Mouse (Mus musculus) CH12.LX (cell line): ENCODE data around the gene Cdc14b. TPM values are rescaled to one million over a fixed set of nuclear protein-coding genes. Genes with fewer than 3 reads are reported as not detected.

Experiments
- DNase-seq: peaks from one replicate; pipeline ENCODE4 v3.0.0-alpha.2; 2013; ENCODE audit errors: extremely low read depth
- H3K27ac ChIP-seq: 2 replicates; pipeline ENCODE4 v1.5.1; 2012; ENCODE audit warnings: low read depth, mild to moderate bottlenecking, control low read depth, moderate library complexity; ENCODE audit not compliant: insufficient read depth
- H3K27me3 ChIP-seq: replicated peaks from 2 replicates; pipeline ENCODE3; 2012; ENCODE audit warnings: inconsistent platforms
- H3K36me3 ChIP-seq, 2 experiments: replicated peaks in 1 of 2; 2 replicates each; pipeline versions ENCODE3 to v1.6.1; 2012; ENCODE audit warnings: inconsistent platforms in 1 of 2, low read length in 1 of 2, mild to moderate bottlenecking in 1 of 2, mixed read lengths in 1 of 2, moderate library complexity in 1 of 2; ENCODE audit not compliant: control insufficient read depth in 1 of 2, insufficient read depth in 1 of 2
- H3K4me1 ChIP-seq, 2 experiments: 2 replicates each; pipeline ENCODE4 v1.6.1; 2012; ENCODE audit warnings: inconsistent platforms in 1 of 2, moderate library complexity in 1 of 2; ENCODE audit not compliant: insufficient read depth in 2 of 2, control insufficient read depth in 1 of 2
- H3K4me2 ChIP-seq: 2 replicates; pipeline ENCODE4 v1.6.1; 2012; ENCODE audit warnings: low read depth, mild to moderate bottlenecking, control low read depth; ENCODE audit not compliant: poor library complexity, insufficient read depth, severe bottlenecking
- H3K4me3 ChIP-seq, 3 experiments: fragments of 150-350 bp in 1 of 3; sonication (generic) in 1 of 3; replicated peaks in 1 of 3; 2 replicates each; pipeline versions ENCODE3 to v1.5.1; 2011 to 2012; ENCODE audit warnings: low read depth in 2 of 3, low read length in 2 of 3, mild to moderate bottlenecking in 2 of 3, moderate library complexity in 2 of 3, control low read depth in 1 of 3, improper control_type of control experiment in 1 of 3, inconsistent platforms in 1 of 3, mixed read lengths in 1 of 3; ENCODE audit not compliant: poor library complexity in 1 of 3
- H3K79me2 ChIP-seq: replicated peaks from 2 replicates; pipeline ENCODE4 v1.6.1; 2012; ENCODE audit warnings: mild to moderate bottlenecking, moderate library complexity; ENCODE audit not compliant: control insufficient read depth, poor library complexity, insufficient read depth, severe bottlenecking; ENCODE audit errors: extremely low read depth
- H3K9ac ChIP-seq: 2 replicates; pipeline ENCODE4 v1.6.1; 2012; ENCODE audit warnings: low read depth, mild to moderate bottlenecking, control low read depth, moderate library complexity; ENCODE audit not compliant: insufficient read depth
- H3K9me3 ChIP-seq: replicated peaks from 2 replicates; pipeline ENCODE3; 2012; ENCODE audit warnings: low read length, inconsistent platforms, mixed read lengths
- BHLHE40 ChIP-seq: IDR thresholded peaks from 2 replicates; pipeline ENCODE4 v1.6.1; 2011; ENCODE audit warnings: mild to moderate bottlenecking, low read depth, low read length, improper control_type of control experiment
- CHD2 ChIP-seq: IDR thresholded peaks from 2 replicates; pipeline ENCODE4 v1.6.1; 2011; ENCODE audit warnings: low read length, improper control_type of control experiment
- EP300 ChIP-seq: IDR thresholded peaks from 2 replicates; pipeline ENCODE4 v1.6.1; 2011; ENCODE audit warnings: low read length, improper control_type of control experiment
- ETS1 ChIP-seq: conservative IDR thresholded peaks from 2 replicates; pipeline ENCODE4 v1.6.1; 2012; ENCODE audit warnings: low read depth, mild to moderate bottlenecking, inconsistent platforms, low read length, improper control_type of control experiment, moderate library complexity
- HCFC1 ChIP-seq: IDR thresholded peaks from 2 replicates; pipeline ENCODE4 v1.6.1; 2012; ENCODE audit warnings: low read depth, mild to moderate bottlenecking, inconsistent platforms, low read length, improper control_type of control experiment
- MEF2A ChIP-seq: IDR thresholded peaks from 2 replicates; pipeline ENCODE4 v1.6.1; 2014; ENCODE audit warnings: low read depth, mild to moderate bottlenecking, inconsistent platforms, low read length, improper control_type of control experiment, borderline replicate concordance
- MXI1 ChIP-seq: IDR thresholded peaks from 2 replicates; pipeline ENCODE4 v1.6.1; 2011; ENCODE audit warnings: mild to moderate bottlenecking, low read depth, low read length, improper control_type of control experiment
- MYC ChIP-seq: IDR thresholded peaks from 2 replicates; pipeline ENCODE4 v1.6.1; 2011; ENCODE audit warnings: low read depth, mild to moderate bottlenecking, improper control_type of control experiment, low read length
- NRF1 ChIP-seq: IDR thresholded peaks from 2 replicates; pipeline ENCODE4 v1.6.1; 2014; ENCODE audit warnings: low read depth, mild to moderate bottlenecking, inconsistent platforms, low read length, improper control_type of control experiment, moderate library complexity
- USF1 ChIP-seq: IDR thresholded peaks from 2 replicates; pipeline ENCODE4 v1.6.1; 2014; ENCODE audit warnings: low read depth, mild to moderate bottlenecking, inconsistent platforms, low read length, improper control_type of control experiment
- USF2 ChIP-seq: conservative IDR thresholded peaks from 2 replicates; pipeline ENCODE4 v1.6.1; 2011; ENCODE audit warnings: low read depth, low read length, improper control_type of control experiment
- ZMIZ1 ChIP-seq: IDR thresholded peaks from 2 replicates; pipeline ENCODE4 v1.6.1; 2012; ENCODE audit warnings: low read depth, mild to moderate bottlenecking, inconsistent platforms, low read length, improper control_type of control experiment
- ZNF384 ChIP-seq: IDR thresholded peaks from 2 replicates; pipeline ENCODE4 v1.6.1; 2012; ENCODE audit warnings: low read depth, low read length, improper control_type of control experiment, inconsistent platforms
- dilution Hi-C: fragments of 300-500 bp; cut with MboI; formaldehyde crosslinking; loops from 2 replicates; pipeline ENCODE4 v1.14.3; 2020; ENCODE audit warnings: low sequenced_read_pairs; ENCODE audit not compliant: extremely low pct_unique_long_range_greater_than_20kb, extremely low pct_ligation_motif_present
- in situ Hi-C: fragments of 300-500 bp; cut with MboI; formaldehyde crosslinking; loops from 3 replicates; pipeline ENCODE4 v1.14.3; 2019; ENCODE audit warnings: low sequenced_read_pairs, low pct_ligation_motif_present, low pct_unique_long_range_greater_than_20kb, mixed read lengths
- polyA plus RNA-seq: library from polyadenylated mRNA; unstranded; fragments of >175 nt; gene quantifications from 2 replicates; pipeline ENCODE4 v1.2.1, GENCODE M21; 2012; ENCODE audit warnings: low read depth; ENCODE audit not compliant: insufficient read length
- total RNA-seq, 2 experiments: library from RNA; depleted of rRNA; stranded (reverse); fragments of 300-350 nt in 1 of 2; fragments of >200 nt in 1 of 2; gene quantifications; 2 replicates each; pipeline ENCODE4 v1.2.3; 2012 to 2014

The Cdc14b gene
- total and polyA plus RNA-seq, 3 experiments: 2.7 to 5.5 (median 4.6) TPM

DNA sequence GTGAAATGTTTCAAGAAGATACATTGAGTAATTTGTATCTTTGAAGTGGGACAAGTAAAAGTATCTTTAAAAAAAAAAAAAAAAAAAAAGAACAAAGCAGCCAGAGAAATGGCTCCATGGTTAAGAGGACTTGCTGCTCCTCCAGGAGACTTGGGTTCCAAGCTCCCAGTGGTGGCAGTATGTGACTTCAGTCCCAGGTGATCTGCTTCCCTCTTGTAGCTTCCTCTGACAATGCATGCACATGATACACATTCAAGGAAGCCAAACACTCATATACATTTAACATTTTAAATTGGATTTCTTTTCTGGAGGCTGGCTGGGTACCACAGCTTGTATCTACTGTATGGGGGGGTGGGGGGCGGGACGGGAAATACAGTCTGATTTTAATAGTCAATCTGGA is 120.4 kb downstream of the Cdc14b start:
- no peak overlapping the region for H3K4me3 ChIP-seq
- dilution Hi-C loops (no loop called here), in situ Hi-C loops (no loop called here)
- H3K27me3 ChIP-seq: peaks cover 26% of the 10 kb centered on the region
- H3K9me3 ChIP-seq: no peaks in the 10 kb centered on the region
- no peak overlapping the region for H3K9ac ChIP-seq
- H3K36me3 ChIP-seq: peaks cover 0 to 6% of the 10 kb centered on the region in 2 experiments
- TF ChIP-seq MEF2A (no peak), ZMIZ1 (no peak), MXI1 (no peak), ETS1 (no peak), BHLHE40 (no peak), EP300 (no peak), USF2 (no peak)
- no peak for DNase-seq
- H3K27ac ChIP-seq: no peak overlapping the region
- H3K79me2 ChIP-seq: peaks cover 29% of the 10 kb centered on the region
- H3K4me1 ChIP-seq: peaks cover 5 to 19% of the 10 kb centered on the region in 2 experiments
- H3K4me2 ChIP-seq: 0 out of 2 replicates have a peak overlapping the region, but pooled peaks have one; percentile 4

DNA sequence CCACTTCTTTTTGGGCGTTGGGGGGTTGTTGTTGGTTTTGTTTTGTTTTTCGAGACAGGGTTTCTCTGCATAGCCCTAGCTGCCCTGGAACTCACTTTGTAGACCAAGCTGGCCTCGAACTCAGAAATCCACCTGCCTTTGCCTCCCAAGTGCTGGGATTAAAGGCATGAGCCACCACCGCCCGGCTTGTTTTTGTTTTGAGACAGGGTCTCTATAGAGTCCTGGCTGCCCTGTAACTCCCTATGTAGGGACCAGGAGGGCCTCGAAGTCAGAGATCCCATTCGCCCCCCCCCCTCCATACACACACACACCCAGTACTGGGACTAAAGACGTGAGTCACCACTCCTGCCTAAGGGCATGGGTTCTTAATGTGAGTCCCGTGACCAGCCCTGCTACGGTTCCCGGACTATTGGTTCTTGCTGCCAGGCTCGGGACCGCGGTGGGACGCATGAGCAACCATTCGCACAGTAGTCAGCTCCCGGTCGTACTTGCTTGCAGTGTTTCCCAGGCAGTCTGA is 121.3 kb downstream of the Cdc14b start:
- H3K27me3 ChIP-seq: peaks cover 22% of the 10 kb centered on the region
- TF ChIP-seq HCFC1 (no peak), USF1 (no peak), ZNF384 (no peak), NRF1 (no peak), USF2 (no peak), MYC (no peak), CHD2 (no peak), ETS1 (0 out of 2 replicates have a peak, but pooled peaks have one; percentile 26), BHLHE40 (peak; percentile 92)
- peak overlapping the region; percentile 91 for H3K4me2 ChIP-seq
- H3K4me3 ChIP-seq: peak overlapping the region; percentile 15 to 94 (median 60)
- no peaks in the 10 kb centered on the region for H3K9me3 ChIP-seq
- H3K27ac ChIP-seq: no peak overlapping the region
- in situ Hi-C loops (no loop called here), dilution Hi-C loops (no loop called here)
- H3K4me1 ChIP-seq: peaks cover 5 to 26% of the 10 kb centered on the region in 2 experiments
- DNase-seq: peak; percentile 51
- peaks cover 0 to 6% of the 10 kb centered on the region in 2 experiments for H3K36me3 ChIP-seq
- peak overlapping the region; percentile 55; the same call in 1 of the 2 replicates for H3K9ac ChIP-seq
- H3K79me2 ChIP-seq: peaks cover 37% of the 10 kb centered on the region
